Mouse (Mus musculus) heart, postnatal 14 days (tissue): ENCODE measurements at regions not wholly inside any gene's neighbourhood (a gene's known extent, or its start where the extent isn't known, plus 50 kb on each side); places are given as distances from the start of the nearest gene placed in this dataset.

Experiments
- DNase-seq, 2 experiments: peaks; one replicate each; pipeline ENCODE4 v3.0.0; 2021 to 2022
- intact Hi-C: fragments of 180-260 bp; cut with DNase I; formaldehyde crosslinking; loops from one replicate; pipeline ENCODE4 v1.15.1; 2025

DNA sequence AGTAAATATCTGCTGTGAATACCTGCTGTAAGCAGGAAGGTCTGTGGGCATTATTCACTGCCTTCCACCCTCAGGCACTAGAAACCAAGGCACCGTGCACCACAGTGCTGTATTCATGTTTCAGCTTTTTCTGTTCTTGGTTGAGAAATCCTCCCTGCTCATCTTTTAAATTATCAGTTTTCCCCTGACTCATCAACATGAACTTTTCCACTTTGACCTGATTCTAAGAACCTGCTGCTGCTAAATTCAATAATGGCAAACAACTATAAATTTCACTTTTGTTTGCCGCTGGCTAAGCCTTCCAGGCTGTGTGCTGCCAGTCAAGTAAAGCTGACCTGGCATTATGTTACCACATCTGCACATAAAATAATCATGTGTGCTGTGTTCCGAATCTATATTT, 126.1 kb upstream of the Gpc5 start:
- intact Hi-C loops: no loop called here
- DNase-seq: no peak

DNA sequence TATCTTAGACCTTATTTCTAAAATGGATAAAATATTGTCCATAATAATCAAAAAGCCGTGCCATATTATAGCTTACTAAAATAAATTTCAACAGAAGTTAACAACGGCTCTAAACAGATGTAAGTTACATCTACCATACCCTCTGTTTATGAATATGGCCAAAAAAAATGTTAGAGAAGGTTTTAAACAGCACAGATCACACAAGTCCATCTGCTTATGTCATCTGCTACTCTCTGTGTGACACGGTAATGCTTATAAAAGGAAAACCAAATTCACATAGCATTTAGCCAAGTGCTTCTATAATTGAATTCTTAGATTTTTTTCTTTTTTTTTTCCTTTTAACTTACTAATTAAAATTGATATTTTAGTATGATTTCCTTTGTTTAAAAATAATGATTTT, 123.0 kb upstream of the Gpc5 start:
- DNase-seq: no peak
- intact Hi-C loops: no loop called here

DNA sequence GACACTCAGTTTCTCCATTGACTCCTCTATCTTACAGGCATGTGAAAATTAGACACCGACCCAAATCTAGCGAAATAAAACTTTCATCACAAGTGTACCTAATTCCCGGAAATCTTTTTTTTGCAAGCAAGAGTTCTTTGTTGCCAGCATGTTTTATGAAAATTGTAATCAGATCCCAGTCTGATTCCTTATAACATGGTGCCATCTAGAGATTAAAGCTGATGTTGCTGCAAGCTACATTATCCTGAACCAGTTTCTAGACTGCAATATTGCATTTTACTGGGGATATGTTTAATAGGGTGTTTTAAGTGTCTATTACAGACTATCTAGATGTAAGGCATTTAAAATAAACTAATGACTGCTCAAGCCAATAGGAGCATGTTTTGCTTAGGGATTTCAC, 110.9 kb upstream of the Gpc5 start:
- no peak for DNase-seq
- intact Hi-C loops: loop anchor here (2.0 kb wide), 1 partner anchor 126 kb away; no protein-coding TSS in a partner anchor

DNA sequence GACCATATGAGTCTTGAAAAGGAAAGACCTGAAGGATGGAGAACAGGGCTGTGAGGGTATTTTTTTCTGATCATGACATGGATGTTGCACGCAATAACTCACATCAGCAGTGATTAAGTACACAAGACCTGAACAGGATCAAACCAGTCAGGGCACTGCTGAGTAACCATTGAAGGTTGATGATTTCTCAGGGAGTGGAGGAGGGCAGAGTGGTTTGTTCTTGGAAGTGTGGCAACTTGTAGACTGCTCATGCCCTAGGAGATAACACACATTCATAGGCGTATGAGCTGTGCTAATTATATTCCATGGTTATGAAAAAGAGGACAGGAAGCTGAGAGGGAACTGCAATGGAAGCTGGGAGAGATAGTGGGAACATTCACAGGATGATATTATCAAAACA, 88.8 kb upstream of the Gpc5 start:
- intact Hi-C loops: no loop called here

DNA sequence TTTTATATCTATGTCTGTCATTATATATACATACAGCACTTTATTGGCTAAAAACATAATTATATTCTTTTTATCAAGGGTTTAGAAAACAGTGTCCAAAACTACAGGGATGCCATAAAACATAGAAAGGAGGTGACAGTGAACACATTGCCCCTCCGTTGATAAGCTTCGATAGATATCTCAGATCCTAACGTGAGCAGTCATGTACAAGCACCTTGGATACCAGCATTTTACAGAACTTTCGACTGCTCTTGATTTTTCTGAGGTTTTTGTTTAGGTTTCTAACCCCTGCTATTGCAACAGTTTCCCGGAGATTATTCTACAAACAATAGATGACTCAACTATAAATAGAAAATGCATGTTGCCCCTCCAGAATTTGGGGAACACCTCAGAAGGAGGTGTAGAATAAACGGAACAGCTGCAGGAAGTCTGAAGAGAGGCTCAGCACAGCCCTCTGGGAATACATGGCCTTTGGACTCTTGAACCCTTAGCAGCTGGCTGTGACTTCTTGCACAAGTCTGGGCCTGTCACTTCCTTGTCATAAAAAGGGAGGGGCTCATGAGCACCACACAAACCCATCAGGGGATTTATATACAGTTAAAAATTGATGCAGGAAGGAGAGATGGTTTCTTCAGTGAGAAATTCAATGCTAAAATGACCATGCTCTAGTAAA, 87.1 kb upstream of the Gpc5 start:
- intact Hi-C loops: no loop called here
- DNase-seq: no peak

More for the DNA sequence above, 88.8 kb upstream of the Gpc5 start:
- no peak for DNase-seq

DNA sequence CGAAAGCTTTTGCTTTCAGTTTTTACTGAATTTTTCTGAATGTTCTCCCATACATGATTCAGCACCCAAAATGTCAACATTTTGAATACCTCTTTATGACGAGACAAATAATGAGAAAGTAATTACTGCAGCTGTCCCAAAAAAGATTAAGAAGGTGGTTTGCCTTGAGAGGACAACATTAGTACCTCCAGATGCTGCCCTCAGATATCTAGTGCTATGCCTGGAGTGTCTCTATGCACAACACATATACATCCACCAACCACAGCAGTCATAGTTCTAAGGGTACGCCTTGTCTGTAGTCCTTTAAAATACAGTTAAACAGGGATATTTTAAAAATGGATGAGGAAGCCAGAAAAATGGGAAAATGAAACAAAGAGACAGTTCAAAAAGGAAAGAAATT, 81.1 kb upstream of the Gpc5 start:
- intact Hi-C loops: no loop called here

DNA sequence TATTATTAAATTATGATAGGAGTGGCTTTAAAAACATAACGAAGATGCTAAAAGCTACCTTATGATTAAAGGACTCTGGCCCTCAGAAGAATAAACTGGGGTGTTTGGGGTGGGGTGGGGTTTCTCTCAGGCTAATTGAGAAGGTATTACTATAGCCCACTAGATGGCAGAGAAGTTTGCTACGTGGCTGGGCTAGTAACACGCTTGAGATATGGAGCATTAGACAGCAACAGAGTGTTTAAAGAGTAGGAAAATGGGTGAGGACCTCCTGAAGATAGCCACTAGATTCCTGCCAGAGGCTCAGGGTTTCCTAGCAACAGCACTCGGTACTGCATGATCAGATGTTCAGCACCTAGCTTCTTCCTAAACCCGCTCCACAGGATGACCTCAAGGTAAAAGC, 76.7 kb upstream of the Gpc5 start:
- intact Hi-C loops: loop anchor here (5.0 kb wide), 1 partner anchor 377 kb away; no protein-coding TSS in a partner anchor

More for the DNA sequence above, 81.1 kb upstream of the Gpc5 start:
- no peak for DNase-seq

DNA sequence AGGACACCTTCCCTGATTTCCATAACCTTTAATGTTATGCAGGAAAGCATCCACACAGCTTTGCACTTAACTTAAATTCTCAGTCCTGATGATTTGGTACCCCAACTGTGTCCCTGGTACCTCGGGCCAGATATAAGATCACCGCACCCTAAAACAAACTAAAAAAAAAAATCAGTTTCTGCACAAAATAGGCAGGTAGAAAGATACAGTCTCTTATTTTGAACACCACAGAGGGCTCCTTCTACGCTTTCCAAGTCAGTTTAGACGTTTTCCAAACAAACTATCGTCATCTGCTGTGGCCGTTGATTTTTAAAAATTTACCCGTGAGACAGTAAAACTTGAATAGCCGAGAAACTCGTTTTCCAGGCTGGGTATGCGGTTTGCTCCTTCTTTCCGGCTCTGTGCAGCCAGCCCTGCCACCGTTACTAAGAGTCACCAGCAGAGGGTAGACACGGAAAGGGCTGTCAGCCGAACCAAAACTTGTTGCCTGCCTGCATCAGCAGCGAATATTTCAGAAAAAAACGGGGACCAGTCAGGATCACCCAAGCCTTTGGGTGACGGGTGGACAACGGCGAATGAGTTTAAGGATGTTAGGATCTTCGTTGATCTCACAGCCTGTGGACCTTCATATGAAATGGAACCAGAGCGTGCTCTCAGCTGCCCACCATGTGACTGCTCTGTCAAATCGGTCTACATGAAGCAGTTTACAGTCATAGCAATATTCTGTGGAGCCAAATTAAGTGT, 74.4 kb upstream of the Gpc5 start:
- peak; percentile 31 to 61 for DNase-seq
- intact Hi-C loops: loop anchor here (5.0 kb wide), 1 partner anchor 375 kb away; no protein-coding TSS in a partner anchor

More for the DNA sequence above, 76.7 kb upstream of the Gpc5 start:
- no peak for DNase-seq

DNA sequence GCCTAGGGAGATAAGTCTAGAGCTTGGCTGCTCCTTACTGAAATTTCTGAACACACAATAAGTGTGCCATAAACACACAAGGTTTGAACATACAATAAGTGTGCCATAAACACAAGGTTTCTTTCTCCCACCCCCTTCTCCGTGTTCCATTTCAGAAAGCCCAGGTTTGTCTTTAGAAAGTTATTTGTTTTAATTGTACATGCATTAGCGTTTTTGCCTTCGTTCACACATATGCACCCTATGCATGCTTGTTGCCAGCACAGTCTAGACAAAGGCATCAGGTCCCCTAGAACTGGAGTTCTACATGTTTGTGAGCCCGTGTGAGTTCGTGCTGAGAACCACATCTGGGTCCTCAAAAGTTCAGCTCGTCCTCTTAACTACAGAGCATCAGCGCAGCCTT, 64.0 kb upstream of the Gpc5 start:
- intact Hi-C loops: no loop called here
- DNase-seq: no peak

DNA sequence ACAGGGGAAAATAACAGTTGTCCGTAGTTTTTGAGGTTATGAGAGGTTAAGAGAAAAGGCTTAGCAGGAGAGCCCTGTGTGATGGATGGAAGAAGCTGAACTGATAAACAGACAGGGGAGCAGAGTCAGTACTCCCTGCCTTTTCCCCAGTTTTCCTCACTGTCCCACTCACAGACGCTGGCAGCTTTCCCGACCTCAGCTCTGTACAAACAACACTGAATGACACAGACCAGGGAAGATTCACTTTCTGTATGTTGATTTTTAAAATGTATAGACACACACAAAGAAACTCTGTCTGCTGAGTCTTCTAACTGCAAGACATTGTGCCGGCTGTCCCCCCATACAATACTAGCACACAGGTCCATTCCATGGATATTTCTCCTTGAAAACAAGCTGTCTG, 60.3 kb upstream of the Gpc5 start:
- DNase-seq: no peak
- intact Hi-C loops: no loop called here

DNA sequence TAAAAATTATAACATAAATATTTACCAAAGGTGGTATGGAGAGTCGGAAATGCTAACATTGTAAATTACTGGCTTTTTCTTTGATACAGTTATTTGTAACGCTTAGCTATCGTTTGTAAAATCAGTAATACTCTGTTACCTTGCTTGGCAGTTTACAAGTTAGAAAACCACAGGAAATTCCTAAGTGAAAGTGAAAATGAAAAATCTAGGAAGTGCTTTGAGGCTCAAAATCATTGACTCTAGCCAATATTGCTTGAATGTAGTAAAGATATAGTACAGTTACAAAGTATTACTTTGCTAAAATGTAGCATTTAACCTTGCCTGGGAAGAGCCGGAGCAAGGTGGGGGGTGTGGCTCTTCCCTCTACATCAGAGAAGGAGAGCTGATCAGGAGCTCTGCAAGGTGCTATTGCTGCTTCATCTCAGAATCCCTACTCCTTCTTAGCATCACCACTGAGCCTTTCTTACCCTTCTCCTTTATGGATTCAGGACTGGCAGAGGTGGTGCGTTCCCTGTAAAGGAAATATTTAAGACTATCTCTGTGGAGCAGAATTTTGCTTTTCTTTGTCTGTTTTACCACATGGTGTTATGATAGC, 58.5 kb upstream of the Gpc5 start:
- intact Hi-C loops: no loop called here
- no peak for DNase-seq

DNA sequence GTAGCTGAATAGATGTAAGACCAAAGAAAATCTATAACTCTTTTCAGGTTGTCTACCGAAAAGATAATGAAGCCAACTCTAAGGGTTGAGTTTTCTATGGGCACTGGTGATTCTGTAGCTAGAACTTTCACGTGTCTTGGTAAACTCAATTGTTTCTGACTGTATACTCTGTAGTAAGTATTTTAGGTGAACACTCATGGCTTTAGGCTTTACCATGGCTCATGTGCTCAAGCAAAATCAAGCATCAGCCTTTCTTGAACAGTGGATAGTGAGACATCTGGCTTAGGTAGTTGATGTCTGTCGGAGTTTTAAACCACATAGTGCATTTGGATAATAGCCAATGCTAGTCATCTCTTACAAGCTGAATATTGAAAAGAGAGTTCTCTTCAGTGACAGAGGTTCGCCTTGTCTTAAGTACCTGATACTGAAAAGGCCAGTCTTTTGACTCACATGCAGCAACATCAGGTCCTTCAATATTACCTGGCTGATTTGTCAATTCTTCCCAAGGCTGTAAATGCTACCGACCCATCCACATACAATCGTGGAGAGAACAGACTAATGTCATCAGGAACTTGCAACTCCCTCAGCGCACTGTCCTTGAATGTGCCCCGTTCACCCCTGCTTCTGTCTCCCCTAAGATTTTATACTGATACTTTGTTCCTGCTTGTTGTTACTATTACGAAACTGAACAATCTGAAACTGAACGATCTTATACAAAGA, 57.1 kb upstream of the Gpc5 start:
- intact Hi-C loops: no loop called here
- no peak for DNase-seq

DNA sequence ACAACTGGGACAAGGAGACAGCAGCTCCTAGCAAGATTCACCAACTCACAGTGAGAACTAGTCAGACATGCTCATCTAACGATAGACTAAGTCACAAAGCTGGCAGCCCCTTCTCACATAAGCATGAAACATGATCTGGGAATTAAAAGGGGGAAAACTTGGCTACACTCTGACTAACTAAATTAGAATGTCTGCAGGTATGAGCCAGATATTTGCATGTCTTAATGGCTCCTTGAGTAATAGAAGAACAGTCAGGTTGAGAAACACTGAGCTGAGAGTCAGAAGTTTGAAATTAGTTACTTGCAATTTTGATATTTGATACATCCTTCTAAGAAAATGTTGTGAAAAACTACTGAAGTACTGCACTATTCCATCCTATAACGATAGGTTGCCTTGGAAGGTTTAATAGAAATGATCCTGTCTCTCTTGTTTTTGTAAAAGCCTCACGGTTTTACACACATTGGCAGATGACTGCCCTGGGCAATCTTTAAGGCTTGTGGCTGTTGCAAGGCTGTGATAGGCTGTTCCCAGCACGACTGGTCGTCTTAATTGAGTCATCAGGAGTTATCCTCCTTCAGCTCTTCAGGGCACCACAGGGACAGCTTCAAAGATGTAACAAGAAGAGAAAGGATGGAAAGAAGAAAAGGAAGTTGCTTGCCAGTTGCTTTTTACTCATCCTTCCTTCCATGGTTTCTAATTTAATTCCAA, 54.8 kb upstream of the Gpc5 start:
- no peak for DNase-seq
- intact Hi-C loops: no loop called here

DNA sequence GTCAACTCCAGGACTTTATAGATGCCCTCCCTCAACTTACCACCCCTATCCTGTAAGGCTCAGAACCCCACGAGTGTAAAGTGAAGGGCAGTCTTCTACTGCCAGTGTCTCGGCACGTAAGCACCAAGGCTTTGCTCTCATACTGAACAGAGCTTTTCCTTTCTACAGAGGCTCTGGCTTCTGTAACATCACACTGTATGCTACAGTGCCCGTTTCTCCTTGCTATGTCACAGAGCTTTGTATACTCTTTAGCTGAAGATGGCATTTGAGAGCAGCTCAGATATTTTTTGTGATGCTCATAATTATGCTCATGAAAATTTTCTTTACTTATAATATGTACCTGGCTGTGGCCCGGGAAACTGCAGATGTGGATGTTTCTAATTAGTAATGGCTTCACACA, 53.2 kb upstream of the Gpc5 start:
- DNase-seq: no peak
- intact Hi-C loops: no loop called here

DNA sequence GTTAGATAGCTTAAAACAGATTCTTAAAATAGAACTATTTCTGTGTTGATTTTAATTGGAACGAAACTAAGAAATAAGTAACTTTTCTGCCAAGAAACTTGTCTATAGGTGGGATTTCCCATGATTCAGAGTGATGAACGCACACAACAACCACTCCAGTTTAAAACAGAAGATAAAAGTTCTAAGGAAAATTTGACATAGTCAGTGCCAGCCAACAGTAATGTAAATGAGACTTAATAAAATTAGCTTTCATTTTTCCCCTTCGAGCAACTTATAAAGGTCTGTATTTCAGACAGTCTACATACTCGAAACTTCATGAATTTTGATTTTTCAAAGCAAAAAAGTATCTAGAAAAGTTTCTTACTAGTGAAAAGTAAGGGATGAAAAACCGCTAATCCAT, 52.5 kb upstream of the Gpc5 start:
- intact Hi-C loops: no loop called here
- DNase-seq: no peak

DNA sequence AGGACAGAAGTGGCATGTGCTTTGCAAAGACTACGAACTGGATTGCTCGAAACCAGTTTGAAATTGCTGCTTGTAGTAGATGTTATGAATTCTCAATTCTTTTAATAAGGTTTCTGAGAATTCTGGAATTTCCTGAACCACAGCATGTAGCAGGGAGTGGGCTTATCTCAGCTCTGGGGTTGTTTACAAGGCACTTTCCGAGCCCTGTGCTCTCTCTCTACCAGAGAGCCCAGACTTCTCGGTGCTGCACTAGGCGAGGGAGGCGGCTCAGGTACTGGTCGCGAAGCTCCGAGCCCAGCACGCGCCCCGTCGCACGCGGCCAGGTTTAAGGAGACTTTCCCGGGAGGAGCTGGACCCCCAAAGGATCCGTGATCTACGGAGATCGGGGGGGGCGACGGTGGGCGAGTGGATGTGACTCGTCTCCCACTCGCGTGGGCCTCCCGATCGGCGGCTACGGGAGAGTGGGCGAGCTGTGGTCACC, 51.9 kb upstream of the Gpc5 start:
- no peak for DNase-seq
- intact Hi-C loops: no loop called here

DNA sequence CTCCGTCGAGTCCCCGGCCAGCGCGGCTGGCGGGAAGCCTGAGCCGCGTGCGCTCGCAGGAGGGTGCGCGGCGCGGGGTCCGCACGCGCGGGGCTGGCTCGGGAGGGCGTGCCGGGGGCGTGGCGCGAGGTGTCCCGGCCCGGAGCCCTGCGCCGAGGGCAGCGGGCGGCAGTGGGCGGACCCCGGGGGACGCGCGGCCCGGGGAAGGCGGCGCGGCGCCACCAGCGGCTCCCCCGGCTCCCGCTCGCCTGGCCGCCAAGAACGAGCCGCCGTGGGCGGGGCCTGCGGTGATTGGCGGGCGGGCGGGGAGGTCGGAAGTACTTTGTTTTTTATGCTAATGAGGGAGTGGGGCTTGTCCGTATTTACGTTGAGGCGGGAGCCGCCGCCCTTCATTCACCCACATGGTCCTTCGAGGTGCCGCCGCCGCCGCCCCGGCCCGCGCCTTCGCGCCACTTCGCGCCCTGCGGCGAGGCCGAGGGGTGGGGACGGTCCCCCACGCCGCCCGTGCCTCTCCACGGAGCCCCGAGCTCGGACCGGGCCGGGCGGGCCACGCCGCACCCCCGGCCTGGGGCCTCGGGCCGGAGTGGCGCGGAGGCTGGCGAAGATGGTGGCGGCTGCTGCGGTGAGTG, 51.3 kb upstream of the Gpc5 start:
- intact Hi-C loops: no loop called here
- peak; percentile 88 to 91 for DNase-seq

DNA sequence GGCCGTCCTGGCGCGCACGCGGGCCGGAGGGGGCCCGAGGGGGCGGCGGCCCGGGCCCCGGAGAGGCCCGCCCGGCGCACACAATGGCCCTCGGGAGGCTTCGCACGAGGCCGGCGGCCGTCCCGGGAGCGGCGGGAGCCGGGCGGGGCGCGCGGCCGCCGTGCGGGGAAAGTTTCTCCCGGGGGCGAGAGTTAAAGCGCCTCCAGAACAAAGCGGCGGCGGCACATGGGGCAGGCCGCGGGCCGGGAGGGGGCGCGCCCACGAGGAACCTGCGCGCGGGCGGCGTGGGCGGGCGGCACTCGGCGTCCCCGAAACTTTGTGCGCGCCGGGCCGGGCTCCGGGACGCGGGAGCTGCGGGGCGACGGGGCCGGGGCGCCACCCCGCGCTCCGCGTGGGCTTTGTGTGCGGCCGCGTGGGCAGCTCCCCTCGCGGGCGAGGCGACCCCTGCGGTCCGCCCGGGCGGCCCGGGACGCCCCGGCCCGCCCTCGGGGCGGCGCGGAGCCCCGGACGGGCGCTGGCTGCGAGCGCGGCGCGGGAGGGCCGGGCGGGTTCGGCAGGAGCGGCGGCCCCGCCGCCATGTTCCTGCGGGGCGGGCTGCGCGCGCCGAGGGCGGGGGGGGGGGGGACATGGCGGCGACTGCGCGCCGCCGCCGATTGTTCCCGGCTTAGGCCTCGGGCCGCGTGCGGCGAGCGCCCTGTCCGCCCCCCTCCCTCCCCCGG, 50.5 kb upstream of the Gpc5 start:
- DNase-seq: peak; percentile 35 to 48
- intact Hi-C loops: loop anchor here (2.0 kb wide), 1 partner anchor 187 kb away; no protein-coding TSS in a partner anchor

DNA sequence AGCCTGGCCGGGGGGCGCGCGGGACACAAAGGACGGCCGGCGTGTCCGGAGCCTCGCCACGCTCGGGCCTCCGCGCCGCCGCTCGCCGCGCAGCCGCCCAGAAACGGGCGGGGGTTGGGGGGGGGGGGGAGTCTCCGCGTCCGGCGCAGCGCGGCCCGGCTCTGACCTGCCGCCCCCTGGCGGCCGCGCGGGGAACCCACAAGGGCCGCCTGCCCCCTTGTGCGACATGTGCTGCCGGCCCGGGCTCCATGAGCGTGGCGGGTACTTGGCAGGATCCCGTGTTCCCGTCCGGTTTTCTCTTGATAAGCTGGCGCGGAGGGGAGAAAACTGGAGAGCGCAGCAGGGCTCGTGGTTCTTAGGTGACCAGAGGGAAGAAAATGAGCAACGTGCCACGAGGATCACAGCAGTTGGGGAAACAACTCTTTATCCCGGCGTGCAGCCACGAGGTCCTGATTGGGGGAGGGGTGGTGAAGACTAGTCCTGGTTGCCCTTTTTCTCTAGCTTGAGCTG, 49.9 kb upstream of the Gpc5 start:
- DNase-seq: peak; percentile 92 to 93
- intact Hi-C loops: loop anchor here (2.0 kb wide), 1 partner anchor 187 kb away; no protein-coding TSS in a partner anchor
